Mouse (Mus musculus): ENCODE results near the gene Fhit.
"Not testable (repeated sequence)": the region's sequence is repeated elsewhere in the genome, so short reads cannot be mapped to it uniquely, and the experiment has no call there.

Fhit gene

GRCm38 (mm10) chr14:10917893-10918803, 243.7 kb downstream of the Fhit start:
- DNase-seq: no peak

GRCm38 (mm10) chr14:10908011-10908410, 253.8 kb downstream of the Fhit start:
- no peak for DNase-seq

GRCm38 (mm10) chr14:10882759-10883158, 279.1 kb downstream of the Fhit start:
- no peak for DNase-seq

GRCm38 (mm10) chr14:10880749-10881148, 281.1 kb downstream of the Fhit start:
- DNase-seq: no peak

- no peak for DNase-seq
Measured at GRCm38 (mm10) chr14:10874595-10875372, 287.1 kb downstream of the Fhit start.

GRCm38 (mm10) chr14:10857606-10858005, 304.2 kb downstream of the Fhit start:
- peak in 1 of 2 experiments; percentile 4 for DNase-seq

GRCm38 (mm10) chr14:10851936-10852335, 309.9 kb downstream of the Fhit start:
- DNase-seq: no peak

- DNase-seq: no peak
Measured at GRCm38 (mm10) chr14:10836001-10836400, 325.8 kb downstream of the Fhit start.

- no peak for DNase-seq
Measured at GRCm38 (mm10) chr14:10824819-10825218, 337.0 kb downstream of the Fhit start.

GRCm38 (mm10) chr14:10813551-10813950, 348.3 kb downstream of the Fhit start:
- DNase-seq: no peak

- DNase-seq: peak in 1 of 2 experiments; percentile 4
Measured at GRCm38 (mm10) chr14:10798489-10799180, 363.2 kb downstream of the Fhit start.

GRCm38 (mm10) chr14:10797595-10797994, 364.2 kb downstream of the Fhit start:
- DNase-seq: no peak

- DNase-seq: no peak
Measured at GRCm38 (mm10) chr14:10795498-10796075, 366.2 kb downstream of the Fhit start.

GRCm38 (mm10) chr14:10783929-10784328, 377.9 kb downstream of the Fhit start:
- no peak for DNase-seq

- DNase-seq: no peak
Measured at GRCm38 (mm10) chr14:10778721-10779120, 383.1 kb downstream of the Fhit start.

GRCm38 (mm10) chr14:10754883-10755282, 407.0 kb downstream of the Fhit start:
- not testable (repeated sequence) for DNase-seq

- DNase-seq: no peak
Measured at GRCm38 (mm10) chr14:10738076-10738475, 423.8 kb downstream of the Fhit start.

- no peak for DNase-seq
Measured at GRCm38 (mm10) chr14:10722525-10722924, 439.3 kb downstream of the Fhit start.

- DNase-seq: no peak
Measured at GRCm38 (mm10) chr14:10712916-10713315, 448.9 kb downstream of the Fhit start.

GRCm38 (mm10) chr14:10712522-10712881, 449.3 kb downstream of the Fhit start:
- DNase-seq: no peak

GRCm38 (mm10) chr14:10711841-10712521, 449.9 kb downstream of the Fhit start:
- DNase-seq: no peak

GRCm38 (mm10) chr14:10710796-10711311, 451.0 kb downstream of the Fhit start:
- DNase-seq: peak; percentile 22 to 37
